Mouse (Mus musculus) frontal cortex, postnatal 10 days (tissue): ENCODE results near the gene Gm37240.
A peak's percentile ranks its signal among the peaks of the same experiment; 100 is the strongest.

Experiments used
- DNase-seq, 2 experiments: peaks; one replicate each; pipeline ENCODE4 v3.0.0; 2022; ENCODE audit warnings: low spot score in 2 of 2, mixed read lengths in 1 of 2

Gene Gm37240

DNA sequence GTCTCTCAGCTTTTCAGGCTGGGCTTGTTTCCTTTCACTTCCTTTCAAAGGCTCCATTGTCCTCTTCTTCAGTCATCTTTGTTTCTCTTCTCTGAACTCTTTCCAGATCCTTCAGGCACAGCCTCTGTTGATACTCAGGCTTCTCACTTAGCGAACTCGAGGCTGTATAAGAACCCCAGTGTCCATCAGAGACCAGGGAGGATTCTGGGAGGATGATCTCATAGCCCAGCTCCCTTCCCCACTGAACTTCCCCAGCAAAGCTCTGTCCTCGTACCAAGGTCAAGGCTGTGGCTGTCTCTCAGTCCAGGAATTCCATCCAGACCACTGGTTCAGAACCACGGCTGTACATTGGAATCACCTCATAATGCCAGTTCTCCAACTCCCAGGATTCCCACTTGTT is 1239.7 kb downstream of the Gm37240 start:
- DNase-seq = no peak

DNA sequence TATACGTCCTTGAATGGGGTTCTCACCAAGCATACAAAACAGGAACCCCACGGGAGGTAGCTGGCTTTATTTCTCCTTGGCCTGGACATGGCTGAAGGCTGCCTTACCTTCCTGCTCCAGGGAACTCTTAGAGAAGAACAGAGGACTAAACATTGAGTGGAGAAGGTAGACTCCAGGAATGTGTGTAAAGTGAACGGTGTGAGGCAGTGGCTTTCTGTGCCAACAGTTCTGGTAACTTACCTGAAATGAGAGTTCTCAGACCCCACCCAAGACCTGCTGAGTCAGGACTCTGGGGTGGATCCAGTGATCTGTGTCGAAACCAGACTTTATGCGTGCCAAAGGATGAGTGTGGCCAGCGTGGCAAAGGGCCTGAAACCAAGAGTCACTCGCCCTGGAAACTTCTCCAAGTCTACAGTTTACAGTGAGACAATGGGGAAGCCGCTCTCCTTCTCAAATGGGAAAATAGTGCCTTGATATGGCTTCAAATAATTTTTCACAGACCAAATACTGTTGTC is 1240.9 kb downstream of the Gm37240 start:
- no peak for DNase-seq

DNA sequence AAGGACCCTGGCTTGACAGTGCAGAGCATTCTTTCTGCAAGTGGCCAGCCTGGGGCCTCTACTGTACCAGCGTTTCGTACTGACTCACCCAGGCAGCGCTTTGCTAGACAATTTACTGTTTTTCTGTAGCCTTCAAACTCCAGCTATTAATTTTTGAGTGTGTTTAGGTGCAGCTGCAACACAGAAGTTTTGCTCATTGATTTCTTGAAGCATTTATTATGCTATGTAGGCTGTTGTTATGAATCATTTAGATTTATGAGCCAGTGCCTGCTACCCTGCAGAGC is 1241.4 kb downstream of the Gm37240 start:
- no peak for DNase-seq

DNA sequence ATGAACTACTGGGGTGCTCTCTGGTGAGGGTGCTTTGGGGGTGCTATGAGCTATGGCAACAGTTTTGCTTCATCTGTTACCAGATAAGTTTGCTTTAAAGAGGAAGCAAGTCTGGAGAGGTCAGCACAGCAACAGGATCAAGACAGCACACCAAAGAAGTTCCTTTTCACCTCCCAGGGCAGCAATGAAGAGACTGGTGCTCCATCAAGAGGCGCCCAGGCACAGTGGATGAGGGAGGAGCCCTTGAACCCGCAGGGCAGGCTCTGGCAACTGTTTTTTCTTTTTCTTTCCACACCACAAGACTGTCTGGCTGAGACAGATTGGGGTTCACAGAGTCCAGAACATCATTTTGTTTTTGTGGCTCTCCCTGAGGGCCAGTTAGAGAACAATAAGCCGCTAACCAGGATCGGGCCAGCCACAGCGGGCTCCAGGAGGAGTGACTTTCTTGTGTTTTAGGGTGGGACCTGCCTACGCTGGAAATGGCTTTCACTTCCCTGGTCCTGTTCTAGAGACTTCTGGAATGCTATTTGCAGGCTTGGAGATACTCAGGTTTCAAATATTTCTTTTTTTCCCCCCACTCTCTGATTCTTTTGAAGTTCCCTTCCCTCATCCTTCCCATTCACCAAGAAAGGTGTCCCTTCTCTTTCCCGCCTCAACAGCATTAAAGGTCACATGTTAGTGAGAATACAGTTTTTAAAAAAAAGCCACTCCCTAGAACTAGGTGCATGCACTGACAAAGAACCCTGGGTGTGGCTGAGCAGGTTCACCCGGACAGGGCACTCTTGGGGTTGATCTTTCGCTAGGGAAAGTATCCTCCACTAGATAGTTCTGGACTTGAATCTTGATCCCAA is 1241.9 kb downstream of the Gm37240 start:
- no peak for DNase-seq

DNA sequence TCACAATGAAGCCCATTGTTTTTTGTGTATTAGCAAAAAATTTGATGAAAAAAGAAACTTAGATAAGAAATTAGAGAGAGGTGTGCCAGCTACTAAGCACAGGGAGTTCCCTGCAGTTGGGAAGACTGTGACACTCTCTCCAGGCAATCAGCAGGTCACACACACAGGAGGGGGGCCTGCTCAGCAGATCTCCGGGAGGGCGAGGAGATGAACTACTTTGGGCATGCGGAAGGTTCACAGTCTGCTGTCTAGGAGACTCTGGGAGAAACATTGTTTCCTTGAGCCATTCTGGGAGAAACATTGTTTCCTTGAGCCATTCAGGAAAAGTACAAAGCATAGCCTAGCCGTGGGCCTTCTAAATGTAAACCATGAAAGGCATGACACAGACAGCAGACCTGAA is 1244.4 kb downstream of the Gm37240 start:
- no peak for DNase-seq

DNA sequence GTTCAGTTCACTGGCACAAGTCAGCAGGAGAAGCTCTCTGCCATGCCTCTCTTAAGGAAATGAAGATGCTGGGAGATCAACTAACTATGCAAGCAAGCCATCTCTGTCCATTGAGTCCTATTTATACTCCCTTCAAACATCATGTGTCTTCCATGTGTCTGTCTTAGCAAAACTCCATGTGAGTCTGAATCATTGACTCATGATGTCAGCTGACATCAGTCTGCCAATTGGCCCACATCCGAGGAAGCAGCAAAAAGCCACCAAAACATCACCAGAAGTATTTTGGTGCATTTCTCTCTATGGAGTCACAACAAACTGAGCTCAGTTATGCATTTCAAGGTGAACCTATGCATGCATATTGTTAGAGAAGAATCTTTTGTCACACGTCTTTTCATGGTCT is 1245.9 kb downstream of the Gm37240 start:
- DNase-seq = no peak

DNA sequence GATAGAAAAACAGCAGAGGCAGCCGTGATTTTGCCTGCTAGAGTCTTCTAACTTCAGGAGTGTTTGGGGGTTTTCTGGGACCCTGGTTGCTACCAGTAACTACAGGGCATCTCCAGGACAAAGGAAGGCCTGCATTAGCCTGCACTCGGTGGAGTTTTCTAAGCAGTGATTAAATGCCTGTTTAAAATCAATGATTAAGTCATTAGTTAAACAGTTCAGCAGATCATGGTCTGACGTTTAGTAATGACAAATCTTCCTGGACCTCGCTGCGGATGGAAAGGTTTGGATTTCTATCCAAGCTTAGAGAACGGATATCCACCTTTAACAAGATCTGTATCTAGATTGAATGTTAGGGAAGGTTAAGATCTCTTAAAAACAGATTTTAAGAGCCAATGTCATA is 1246.8 kb downstream of the Gm37240 start:
- no peak for DNase-seq

DNA sequence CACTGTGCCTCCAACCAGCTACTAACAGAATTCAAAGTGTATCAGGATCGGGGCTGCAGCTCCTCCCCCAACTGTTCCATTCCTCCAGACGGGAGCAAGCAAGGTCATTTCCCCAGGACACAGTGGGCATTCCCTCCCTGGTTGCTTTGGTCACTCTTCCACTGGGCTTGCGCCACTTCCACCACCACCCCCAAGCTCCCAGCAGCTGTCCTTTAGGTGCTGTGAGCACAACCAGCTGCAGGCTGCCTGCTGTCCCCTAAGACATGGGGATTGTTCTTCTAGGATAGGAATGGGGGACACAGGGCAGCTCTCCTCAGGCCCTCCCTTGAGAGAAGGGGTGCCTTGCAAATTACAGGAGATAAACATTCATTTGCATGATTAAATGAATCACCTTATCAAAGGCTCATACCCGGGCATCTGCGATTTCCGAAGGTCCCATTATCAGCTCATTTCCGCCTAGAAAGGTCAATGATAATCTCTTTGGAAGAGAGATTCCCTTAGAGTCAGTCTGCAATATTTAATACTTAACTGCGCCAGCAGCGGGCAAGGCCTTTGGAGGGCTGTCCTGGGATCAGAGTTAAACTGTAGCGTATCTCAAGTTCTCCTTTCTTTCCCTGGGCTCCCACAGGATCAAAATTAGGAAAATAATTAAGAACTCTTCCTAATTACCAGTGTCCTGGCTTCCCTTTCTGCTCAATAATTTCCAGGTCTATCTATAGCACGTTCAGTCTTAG is 1247.4 kb downstream of the Gm37240 start:
- DNase-seq = no peak

DNA sequence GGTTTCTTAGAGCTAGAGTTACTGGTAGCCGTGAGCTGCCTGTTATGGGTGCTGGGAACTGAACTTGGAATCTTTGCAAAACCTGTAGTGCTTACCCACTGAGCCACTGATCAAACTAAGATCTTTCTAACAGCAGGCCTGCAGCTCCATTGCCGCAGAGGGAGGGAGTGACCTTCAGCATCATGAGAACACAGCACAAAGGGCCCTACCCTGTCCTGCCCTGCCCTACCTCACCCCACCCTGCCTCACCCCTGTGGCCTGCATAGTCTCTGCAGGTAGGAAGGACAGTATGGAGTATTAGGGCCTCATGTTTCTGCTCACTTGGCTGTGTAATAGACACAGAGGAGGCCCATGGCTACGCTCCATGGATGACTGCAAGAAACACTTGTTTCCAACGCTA is 1248.5 kb downstream of the Gm37240 start:
- no peak for DNase-seq

DNA sequence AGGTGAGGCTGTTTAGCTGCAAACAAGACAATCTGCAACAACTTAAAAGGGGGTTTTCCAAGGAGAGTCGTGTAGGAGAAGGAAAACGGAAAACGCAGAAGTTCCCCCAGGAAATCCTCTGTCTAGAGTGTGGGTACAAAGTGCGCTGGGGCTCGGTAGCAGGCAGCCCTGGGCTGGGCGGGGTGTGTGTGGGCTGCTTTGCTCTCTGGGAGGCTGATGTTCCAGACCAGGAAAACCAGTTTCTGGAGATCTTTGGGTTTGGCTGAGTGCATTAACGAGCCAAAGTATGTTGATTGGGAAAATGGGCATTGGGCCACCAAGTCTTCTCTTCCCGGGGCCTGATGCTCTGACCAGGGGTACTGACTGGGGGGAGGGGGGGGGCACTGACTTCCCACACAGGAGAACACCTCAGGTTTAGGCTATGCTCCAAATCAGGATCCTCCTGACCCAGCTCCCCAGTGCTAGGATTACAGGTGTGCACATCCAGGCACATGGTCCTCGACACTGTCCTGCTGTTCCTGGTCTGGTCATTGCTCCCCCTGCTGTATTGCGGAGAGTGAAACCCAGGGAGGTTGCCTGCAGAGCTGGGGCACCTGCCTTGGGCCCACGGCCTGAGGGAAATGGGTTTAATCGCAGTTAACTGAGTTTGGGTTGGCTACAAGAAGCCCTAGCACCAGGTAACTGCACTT is 1249.3 kb downstream of the Gm37240 start:
- no peak for DNase-seq

DNA sequence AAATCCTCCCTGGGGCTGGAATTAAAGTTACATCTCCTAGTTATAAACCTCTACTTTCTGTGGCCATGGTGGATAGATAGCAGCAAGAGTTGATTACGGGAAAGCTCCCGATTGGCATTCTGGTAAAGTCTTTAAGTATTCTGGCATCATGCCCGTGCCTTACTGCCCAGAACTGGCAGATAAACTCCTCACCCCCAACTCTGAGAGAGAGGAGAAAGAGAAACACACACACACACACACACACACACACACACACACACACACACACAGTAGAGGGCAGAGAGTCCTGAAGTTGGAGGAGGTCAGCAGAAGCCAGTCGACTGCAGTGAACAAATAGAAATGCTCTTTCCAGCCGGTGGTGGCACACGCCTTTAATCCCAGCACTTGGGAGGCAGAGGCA is 1250.2 kb downstream of the Gm37240 start:
- DNase-seq = no peak

DNA sequence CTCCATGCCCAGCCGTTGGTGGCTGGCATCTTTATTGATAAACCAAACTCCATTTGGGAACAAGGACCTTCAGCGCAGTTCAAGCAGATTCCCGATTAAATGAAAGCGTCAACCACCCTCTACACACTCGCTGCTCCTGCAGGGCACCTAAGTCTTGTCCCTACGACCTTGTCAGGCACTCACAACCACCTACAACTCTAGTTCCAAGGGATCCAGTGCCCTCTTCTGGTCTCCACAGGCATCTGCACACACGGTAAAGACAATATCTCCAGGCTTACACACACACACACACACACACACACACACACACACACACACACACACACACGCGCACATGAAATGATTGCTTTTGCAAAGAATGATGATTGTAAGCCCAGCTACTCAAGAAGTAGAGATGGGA is 1255.7 kb downstream of the Gm37240 start:
- no peak for DNase-seq

DNA sequence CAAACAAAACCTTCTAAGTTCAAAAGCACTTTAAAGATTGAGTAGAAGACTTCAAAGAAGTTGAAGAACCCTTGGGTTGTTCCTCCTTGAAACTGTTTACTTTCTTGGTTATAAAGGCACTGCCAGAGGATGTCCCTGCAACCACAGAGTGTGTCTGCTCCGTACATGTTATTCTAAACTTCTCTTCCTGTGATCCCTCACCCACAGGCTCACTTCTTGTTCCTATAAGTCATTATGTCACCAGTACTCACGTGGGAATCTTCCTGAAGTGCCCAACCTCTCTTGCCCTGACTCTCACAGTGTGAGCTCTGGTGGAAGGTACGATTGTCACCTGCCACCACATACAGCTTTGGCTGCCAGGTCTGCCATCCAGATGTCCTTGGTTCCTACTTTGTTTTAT is 1265.3 kb downstream of the Gm37240 start:
- DNase-seq = no peak

DNA sequence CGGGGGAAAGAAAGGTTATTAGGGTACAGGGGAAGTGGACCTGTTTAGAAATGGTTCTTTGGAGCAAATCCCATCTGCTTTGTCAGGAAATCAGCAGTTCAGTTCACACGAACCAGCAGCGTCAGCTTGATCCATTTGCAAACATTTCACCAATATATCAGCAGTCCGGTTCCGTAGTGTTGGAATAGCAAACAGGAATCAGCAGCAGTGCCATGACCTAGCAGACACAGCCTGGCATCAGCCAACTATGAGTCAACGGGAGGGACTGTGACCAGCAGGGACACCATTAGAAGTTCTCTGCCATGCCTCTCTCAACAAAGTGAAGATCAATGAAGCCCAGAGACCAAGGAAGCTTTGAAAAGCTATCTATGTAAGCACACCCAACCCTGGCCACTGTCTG is 1267.6 kb downstream of the Gm37240 start:
- no peak for DNase-seq

DNA sequence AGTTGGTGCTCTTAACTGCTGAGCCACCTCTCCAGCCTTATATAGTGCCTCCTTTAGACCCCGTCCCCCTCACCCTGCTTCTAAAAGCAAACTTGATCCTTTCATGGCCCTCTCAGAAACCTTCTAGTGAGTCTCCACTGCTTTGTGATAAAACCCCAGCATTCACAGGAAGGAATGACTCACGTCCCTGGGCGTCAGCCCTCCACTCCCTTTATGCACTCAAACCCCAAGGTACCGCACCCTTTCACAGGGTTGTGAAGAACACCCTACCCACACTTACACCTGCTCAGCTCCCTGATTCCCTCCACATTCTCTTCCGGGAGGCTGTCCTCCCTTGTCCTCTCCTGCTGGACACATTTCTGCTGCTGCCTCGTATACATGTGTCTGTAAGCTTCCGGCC is 1268.3 kb downstream of the Gm37240 start:
- DNase-seq = no peak

DNA sequence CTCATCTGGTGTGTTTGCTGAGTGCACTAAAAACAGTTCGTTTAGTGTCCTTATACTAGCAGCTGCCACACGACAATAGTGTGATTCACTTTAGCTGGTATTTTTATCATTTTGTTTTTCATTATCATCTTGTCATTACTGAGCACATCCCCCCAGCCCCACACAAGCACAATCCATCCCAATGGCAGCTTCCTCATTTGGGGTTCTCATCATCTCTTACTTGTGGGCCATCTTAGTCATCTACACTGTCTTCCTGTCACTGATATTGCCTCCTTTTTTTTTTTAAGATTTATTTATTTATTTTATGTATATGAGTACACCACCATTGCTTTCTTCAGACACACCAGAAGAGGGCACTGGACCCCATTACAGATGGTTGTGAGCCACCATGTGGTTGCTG is 1268.7 kb downstream of the Gm37240 start:
- no peak for DNase-seq

DNA sequence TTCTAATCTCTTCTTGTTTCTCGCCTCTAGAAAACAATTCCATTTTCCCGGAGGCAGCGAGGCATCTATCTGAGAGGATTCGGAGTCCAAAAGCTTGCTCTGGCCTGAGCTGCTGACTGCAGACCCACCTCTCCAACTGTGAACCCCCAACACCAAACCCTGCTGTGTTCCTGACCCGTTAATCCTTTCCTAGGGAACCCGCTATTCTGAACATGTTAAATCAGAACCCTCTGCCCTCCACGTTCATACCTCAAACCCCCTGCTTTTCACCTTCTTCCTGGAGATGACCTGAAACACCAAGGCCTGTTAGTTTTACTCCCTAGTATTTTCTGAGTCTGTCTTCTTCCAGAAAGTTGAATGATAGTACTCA is 1271.5 kb downstream of the Gm37240 start:
- DNase-seq = no peak

DNA sequence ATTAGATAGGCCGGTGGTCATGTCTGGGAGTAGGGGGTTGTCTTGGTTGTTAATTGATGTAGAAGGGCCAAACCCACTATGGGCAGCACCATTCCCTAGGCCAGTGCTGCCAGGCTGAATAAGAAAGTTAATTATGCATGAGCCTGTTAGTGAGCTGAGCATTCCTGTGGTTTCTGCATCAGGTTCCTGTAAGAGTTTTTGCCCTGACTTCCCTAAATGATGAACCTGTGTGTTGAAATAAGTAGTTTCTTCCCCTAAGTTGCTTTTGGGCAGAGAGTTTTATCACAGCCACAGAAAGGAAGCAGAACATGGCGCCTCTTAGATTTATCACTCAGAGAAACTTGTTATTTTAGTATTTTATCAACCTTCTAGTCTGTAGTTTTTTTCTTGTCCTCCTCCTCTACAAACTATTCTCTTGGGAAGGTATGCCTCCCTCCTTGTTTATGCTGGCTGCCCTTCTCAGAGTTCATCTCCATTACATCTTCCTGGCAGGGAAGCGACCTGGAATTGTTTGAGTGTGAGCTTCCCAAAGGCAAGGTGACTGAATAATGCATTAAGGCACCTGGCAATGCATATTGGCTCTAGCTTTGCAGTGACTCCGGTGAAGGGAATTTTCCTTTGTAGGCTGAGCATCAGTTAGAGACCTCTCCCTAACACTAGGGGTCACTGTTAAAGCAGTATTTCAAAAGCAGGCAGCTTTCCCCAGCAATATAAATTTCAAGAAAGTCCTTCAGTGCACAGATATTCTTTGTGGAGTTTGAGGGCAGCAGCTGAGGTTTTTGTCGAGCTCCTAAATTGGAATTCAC is 1272.1 kb downstream of the Gm37240 start:
- DNase-seq = peak in 1 of 2 experiments; percentile 19

DNA sequence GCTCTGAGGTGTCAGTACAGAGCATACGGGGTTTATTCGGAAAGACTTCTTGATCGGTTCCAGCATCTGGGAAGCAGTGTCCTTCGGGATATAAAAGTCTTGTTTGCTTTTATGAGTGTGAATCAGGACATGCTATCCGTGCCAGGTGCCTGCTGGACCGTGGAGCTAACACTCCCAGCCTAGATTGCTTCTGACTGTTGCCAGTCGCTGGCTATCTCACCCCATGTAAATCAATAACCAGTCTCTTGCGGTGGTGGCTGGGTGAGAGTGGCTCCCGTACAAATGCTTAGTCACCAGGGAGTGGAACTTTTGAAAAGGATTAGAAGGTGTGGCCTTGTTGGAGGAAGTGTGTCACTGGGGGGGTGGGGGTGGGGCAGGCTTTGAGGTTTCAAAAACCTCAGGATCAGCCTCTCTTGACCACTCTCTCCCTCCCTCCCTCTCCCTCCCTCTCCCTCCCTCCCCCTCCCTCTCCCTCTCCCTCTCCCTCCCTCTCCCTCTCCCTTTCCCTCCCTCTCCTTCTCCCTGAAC is 1277.1 kb downstream of the Gm37240 start:
- DNase-seq = no peak

DNA sequence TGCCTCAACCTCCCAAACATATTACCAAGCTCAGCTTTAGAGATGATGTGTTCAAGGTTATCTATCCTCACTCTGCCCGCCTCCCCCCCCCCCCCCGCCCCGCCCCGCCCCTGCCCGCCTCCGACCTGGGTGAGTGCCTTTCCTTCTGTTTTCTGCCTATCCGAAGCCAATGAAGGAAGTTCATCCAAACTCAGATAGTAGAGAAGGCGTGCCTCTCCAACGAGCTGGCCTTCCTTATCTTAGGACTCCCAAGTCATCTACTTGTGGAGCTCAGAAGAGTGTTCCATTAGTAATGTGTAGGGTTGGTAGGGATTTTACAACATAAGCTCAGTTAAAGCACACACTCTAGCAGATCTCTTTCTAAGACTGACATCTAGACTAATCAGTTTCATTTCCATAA is 1284.1 kb downstream of the Gm37240 start:
- DNase-seq = no peak

DNA sequence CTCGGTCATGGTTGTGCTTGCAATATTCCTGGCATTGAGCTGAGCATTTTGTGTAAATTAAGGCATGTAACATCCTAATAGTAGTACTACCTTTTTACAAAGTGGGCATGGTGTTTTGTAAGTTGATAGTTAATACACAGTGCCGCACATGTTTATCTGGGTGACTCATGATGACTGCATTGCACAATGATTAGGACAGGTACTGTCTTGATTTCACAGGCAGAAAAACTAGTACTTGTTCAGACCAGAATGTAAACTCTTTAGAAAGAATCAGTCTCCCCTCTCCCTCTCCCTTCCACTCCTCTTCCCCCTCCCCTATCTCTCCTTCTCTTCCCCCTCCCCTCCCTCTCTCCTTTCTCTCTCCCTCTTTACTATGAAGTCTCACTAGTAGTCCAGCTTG is 1284.6 kb downstream of the Gm37240 start:
- DNase-seq = no peak
